Mouse (Mus musculus) midbrain, embryonic 10.5 days (tissue): ENCODE results near the gene Olfr275. TPM values are rescaled to one million over a fixed set of nuclear protein-coding genes. Genes with fewer than 3 reads are reported as not detected.
"Not testable (repeated sequence)": the region's sequence is repeated elsewhere in the genome, so short reads cannot be mapped to it uniquely, and the experiment has no call there.

Experiments
- DNase-seq: peaks from one replicate; pipeline ENCODE4 v3.0.0-alpha.2; 2017; ENCODE audit warnings: low spot score
- H3K27ac ChIP-seq: fragments of 300-500 bp; sonication (generic); replicated peaks from 2 replicates; pipeline ENCODE4 v1.5.1; 2016; ENCODE audit warnings: mild to moderate bottlenecking
- H3K27me3 ChIP-seq: fragments of 300-500 bp; sonication (generic); 2 replicates; pipeline ENCODE4 v1.6.1; 2016; ENCODE audit warnings: low read depth, mild to moderate bottlenecking; ENCODE audit not compliant: poor library complexity, severe bottlenecking
- H3K36me3 ChIP-seq: fragments of 300-500 bp; sonication (generic); 2 replicates; pipeline ENCODE4 v1.6.1; 2016; ENCODE audit warnings: mild to moderate bottlenecking, moderate library complexity
- H3K4me1 ChIP-seq: fragments of 300-500 bp; sonication (generic); 2 replicates; pipeline ENCODE4 v1.6.1; 2016
- H3K4me3 ChIP-seq: fragments of 300-500 bp; sonication (generic); 2 replicates; pipeline ENCODE4 v1.5.1; 2016; ENCODE audit warnings: mild to moderate bottlenecking, moderate library complexity
- H3K9me3 ChIP-seq: fragments of 300-500 bp; sonication (generic); replicated peaks from 2 replicates; pipeline ENCODE4 v1.6.1; 2016; ENCODE audit warnings: mild to moderate bottlenecking
- WGBS: fragments of 180-500 bp; shearing (Covaris S2); methylation state at CpG from one replicate; pipeline ENCODE4 v1.1.7; 2016; 5-methylcytosine and 5-hydroxymethylcytosine counted together
- polyA plus RNA-seq: library from polyadenylated mRNA; unstranded; fragments of >200 nt; fragmentation: Nextera tagmentation; extraction: Ambion mirVana; gene quantifications from 2 replicates; pipeline ENCODE4 v1.2.1, GENCODE M21; 2016

The Olfr275 gene
- polyA plus RNA-seq = not detected in 2 replicates

GRCm38 (mm10) chr4:52814304-52814703 lies at the start of gene Olfr275:
TSS of gene Olfr275 (plus strand) at chr4:52814604.
- Histone ChIP-seq H3K4me3 (no peak within 1 kb of the TSS), H3K9me3 (no peaks in the 10 kb centered on the region), H3K36me3 (no peaks in the 10 kb centered on the region), H3K27ac (no peak within 1 kb of the TSS), H3K27me3 (no peaks in the 10 kb centered on the region), H3K4me1 (no peaks in the 10 kb centered on the region)
- 87% methylated on average over 2 of the region's 2 CpGs for WGBS
- DNase-seq = no peak

GRCm38 (mm10) chr4:52765612-52766011 lies 48.8 kb upstream of the Olfr275 start:
- Histone ChIP-seq H3K9me3 (no peaks in the 10 kb centered on the region), H3K27me3 (no peaks in the 10 kb centered on the region), H3K27ac (no peak overlapping the region), H3K4me1 (no peaks in the 10 kb centered on the region), H3K4me3 (no peak overlapping the region), H3K36me3 (no peaks in the 10 kb centered on the region)
- WGBS = 94% methylated on average over 6 of the region's 6 CpGs
- no peak for DNase-seq

- H3K27ac ChIP-seq = no peak overlapping the region
- no peaks in the 10 kb centered on the region for H3K36me3 ChIP-seq
- H3K4me1 ChIP-seq = no peaks in the 10 kb centered on the region
- no peak for DNase-seq
- WGBS = 91% methylated on average over 5 of the region's 5 CpGs
- no peak overlapping the region for H3K4me3 ChIP-seq
- H3K27me3 ChIP-seq = no peaks in the 10 kb centered on the region
- no peaks in the 10 kb centered on the region for H3K9me3 ChIP-seq
These were observed 42.2 kb upstream of the Olfr275 start for GRCm38 (mm10) chr4:52772186-52772585.

- 83% methylated on average over 3 of the region's 3 CpGs for WGBS
- Histone ChIP-seq H3K36me3 (no peaks in the 10 kb centered on the region), H3K4me3 (no peak overlapping the region), H3K9me3 (no peaks in the 10 kb centered on the region), H3K4me1 (no peaks in the 10 kb centered on the region), H3K27ac (no peak overlapping the region), H3K27me3 (no peaks in the 10 kb centered on the region)
- DNase-seq = no peak
These were observed 14.4 kb upstream of the Olfr275 start for GRCm38 (mm10) chr4:52800013-52800412.

GRCm38 (mm10) chr4:52811871-52812270 lies 2.5 kb upstream of the Olfr275 start:
- no peak for DNase-seq
- 50% methylated on average over 2 of the region's 2 CpGs for WGBS

GRCm38 (mm10) chr4:52821375-52821774 lies 7.0 kb downstream of the Olfr275 start:
- Histone ChIP-seq H3K4me1 (no peaks in the 10 kb centered on the region), H3K36me3 (no peaks in the 10 kb centered on the region), H3K27ac (no peak overlapping the region), H3K4me3 (no peak overlapping the region), H3K27me3 (no peaks in the 10 kb centered on the region), H3K9me3 (no peaks in the 10 kb centered on the region; the same call in 1 of the 2 replicates)
- no peak for DNase-seq
- 92% methylated on average over 11 of the region's 11 CpGs for WGBS

More at GRCm38 (mm10) chr4:52811871-52812270, 2.5 kb upstream of the Olfr275 start:
- Histone ChIP-seq H3K27me3 (no peaks in the 10 kb centered on the region), H3K4me3 (no peak overlapping the region), H3K9me3 (no peaks in the 10 kb centered on the region), H3K4me1 (no peaks in the 10 kb centered on the region), H3K27ac (no peak overlapping the region), H3K36me3 (no peaks in the 10 kb centered on the region)

- H3K9me3 ChIP-seq, H3K27me3 ChIP-seq, H3K36me3 ChIP-seq, H3K4me3 ChIP-seq, H3K27ac ChIP-seq, H3K4me1 ChIP-seq, DNase-seq: not testable (repeated sequence)
- WGBS = 40% methylated on average over 1 of the region's 1 CpGs
These were observed 31.0 kb downstream of the Olfr275 start for GRCm38 (mm10) chr4:52845411-52845810.

- Histone ChIP-seq H3K27me3 (no peaks in the 10 kb centered on the region), H3K27ac (no peak overlapping the region), H3K4me1 (no peaks in the 10 kb centered on the region), H3K4me3 (no peak overlapping the region), H3K36me3 (no peaks in the 10 kb centered on the region), H3K9me3 (no peaks in the 10 kb centered on the region)
- DNase-seq = no peak
- 79% methylated on average over 4 of the region's 4 CpGs for WGBS
These were observed 34.7 kb downstream of the Olfr275 start for GRCm38 (mm10) chr4:52849039-52849635.

GRCm38 (mm10) chr4:52849672-52850071 lies 35.3 kb downstream of the Olfr275 start:
- no peak overlapping the region for H3K27ac ChIP-seq
- DNase-seq = no peak
- no peaks in the 10 kb centered on the region for H3K27me3 ChIP-seq
- H3K36me3 ChIP-seq = no peaks in the 10 kb centered on the region
- H3K9me3 ChIP-seq = no peaks in the 10 kb centered on the region
- no peaks in the 10 kb centered on the region for H3K4me1 ChIP-seq
- 89% methylated on average over 5 of the region's 5 CpGs for WGBS
- H3K4me3 ChIP-seq = no peak overlapping the region

GRCm38 (mm10) chr4:52859136-52859535 lies 44.7 kb downstream of the Olfr275 start, which contains the start of gene Olfr273:
TSS of gene Olfr273 (minus strand) at chr4:52859236.
- Histone ChIP-seq H3K4me3 (no peak within 1 kb of the TSS), H3K9me3 (no peaks in the 10 kb centered on the region), H3K4me1 (no peaks in the 10 kb centered on the region), H3K36me3 (no peaks in the 10 kb centered on the region), H3K27me3 (no peaks in the 10 kb centered on the region), H3K27ac (no peak within 1 kb of the TSS)
- no peak for DNase-seq
- 93% methylated on average over 1 of the region's 1 CpGs for WGBS

- no peaks in the 10 kb centered on the region for H3K36me3 ChIP-seq
- 92% methylated on average over 9 of the region's 9 CpGs for WGBS
- H3K4me3 ChIP-seq = no peak overlapping the region
- no peaks in the 10 kb centered on the region for H3K27me3 ChIP-seq
- H3K27ac ChIP-seq = no peak overlapping the region
- no peak for DNase-seq
- H3K4me1 ChIP-seq = no peaks in the 10 kb centered on the region
- H3K9me3 ChIP-seq = no peaks in the 10 kb centered on the region
These were observed 49.8 kb downstream of the Olfr275 start for GRCm38 (mm10) chr4:52864156-52864555.
